Mouse (Mus musculus) lung, embryonic 15.5 days (tissue): ENCODE measurements at regions not wholly inside any gene's neighbourhood (a gene's known extent, or its start where the extent isn't known, plus 50 kb on each side); places are given as distances from the start of the nearest gene placed in this dataset.
A peak's percentile ranks its signal among the peaks of the same experiment; 100 is the strongest.

Experiments used
- ATAC-seq: fragments of 200-750 bp; cut with Nextera tagmentation; 2 replicates; pipeline ENCODE4 v1.8.0; 2017; ENCODE audit warnings: moderate number of reproducible peaks, borderline replicate concordance; ENCODE audit not compliant: low FRiP score, low TSS enrichment; ENCODE audit errors: extremely low read depth
- H3K27ac ChIP-seq: fragments of 300-500 bp; sonication (generic); 2 replicates; pipeline ENCODE4 v1.5.1; 2015; ENCODE audit warnings: moderate library complexity, mild to moderate bottlenecking, inconsistent platforms
- H3K27me3 ChIP-seq: fragments of 300-500 bp; sonication (generic); 2 replicates; pipeline ENCODE4 v1.6.1; 2015; ENCODE audit warnings: inconsistent platforms
- H3K36me3 ChIP-seq: fragments of 300-500 bp; sonication (generic); 2 replicates; pipeline ENCODE4 v1.6.1; 2015; ENCODE audit warnings: inconsistent platforms
- H3K4me1 ChIP-seq: fragments of 300-500 bp; sonication (generic); 2 replicates; pipeline ENCODE4 v1.6.1; 2015; ENCODE audit warnings: inconsistent platforms
- H3K4me2 ChIP-seq: fragments of 300-500 bp; sonication (generic); 2 replicates; pipeline ENCODE4 v1.6.1; 2015; ENCODE audit warnings: inconsistent platforms, mild to moderate bottlenecking, moderate library complexity
- H3K4me3 ChIP-seq: fragments of 300-500 bp; sonication (generic); 2 replicates; pipeline ENCODE4 v1.5.1; 2015; ENCODE audit warnings: mild to moderate bottlenecking, inconsistent platforms
- H3K9ac ChIP-seq: fragments of 300-500 bp; sonication (generic); 2 replicates; pipeline ENCODE4 v1.6.1; 2015; ENCODE audit warnings: inconsistent platforms
- H3K9me3 ChIP-seq: fragments of 300-500 bp; sonication (generic); 2 replicates; pipeline ENCODE4 v1.6.1; 2016; ENCODE audit warnings: inconsistent platforms
- WGBS: fragments of 180-500 bp; shearing (Covaris S2); methylation state at CpG from one replicate; pipeline ENCODE4 v1.1.7; 2015; 5-methylcytosine and 5-hydroxymethylcytosine counted together

DNA sequence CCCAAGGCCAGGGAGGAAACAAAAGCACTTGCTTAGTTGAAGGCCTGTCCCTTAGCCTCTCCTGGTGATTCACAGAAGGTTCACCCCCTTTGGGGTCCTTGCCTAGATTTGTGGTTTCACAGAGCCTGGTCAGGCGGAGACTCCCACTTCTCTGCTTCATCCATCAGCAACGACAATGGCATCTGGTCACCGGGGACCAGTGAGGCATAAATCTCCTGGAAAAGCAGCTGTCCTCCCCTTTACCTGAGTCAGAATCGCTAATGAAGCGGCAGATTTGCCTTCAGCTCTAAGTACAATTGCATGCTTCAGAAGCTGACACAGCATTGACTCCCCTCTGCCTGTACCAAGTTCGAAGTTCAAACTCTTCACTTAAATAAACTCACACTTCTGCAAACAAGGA lies 353.7 kb upstream of the Atp11b start:
- no peak overlapping the region for H3K27ac ChIP-seq
- no peak overlapping the region for H3K9ac ChIP-seq
- H3K4me1 ChIP-seq, result peaks cover 8% of the 10 kb centered on the region; the same call in 1 of the 2 replicates
- no peaks in the 10 kb centered on the region for H3K9me3 ChIP-seq
- no peak overlapping the region for H3K4me2 ChIP-seq
- no peak overlapping the region for H3K4me3 ChIP-seq
- no peak for ATAC-seq
- H3K27me3 ChIP-seq, result no peaks in the 10 kb centered on the region
- H3K36me3 ChIP-seq, result no peaks in the 10 kb centered on the region
- WGBS, result 38% methylated on average over 6 of the region's 6 CpGs

- H3K9ac ChIP-seq, result no peak overlapping the region
- ATAC-seq, result no peak
- H3K36me3 ChIP-seq, result no peaks in the 10 kb centered on the region
- H3K27me3 ChIP-seq, result no peaks in the 10 kb centered on the region
- H3K27ac ChIP-seq, result no peak overlapping the region
- H3K4me3 ChIP-seq, result no peak overlapping the region
- no peaks in the 10 kb centered on the region for H3K9me3 ChIP-seq
- 80% methylated on average over 10 of the region's 10 CpGs for WGBS
- peaks cover 11% of the 10 kb centered on the region; the same call in 1 of the 2 replicates for H3K4me1 ChIP-seq
- H3K4me2 ChIP-seq, result no peak overlapping the region
These were observed 351.2 kb upstream of the Atp11b start for GRCm38 (mm10) chr3:35402666-35403065.

- Histone ChIP-seq H3K27ac (no peak overlapping the region), H3K36me3 (no peaks in the 10 kb centered on the region), H3K4me2 (no peak overlapping the region), H3K9ac (no peak overlapping the region), H3K4me1 (peaks cover 11% of the 10 kb centered on the region; the same call in 1 of the 2 replicates), H3K9me3 (no peaks in the 10 kb centered on the region), H3K27me3 (no peaks in the 10 kb centered on the region), H3K4me3 (no peak overlapping the region)
- ATAC-seq, result no peak
- WGBS, result 79% methylated on average over 5 of the region's 5 CpGs
These were observed 350.0 kb upstream of the Atp11b start for GRCm38 (mm10) chr3:35403952-35404351.

DNA sequence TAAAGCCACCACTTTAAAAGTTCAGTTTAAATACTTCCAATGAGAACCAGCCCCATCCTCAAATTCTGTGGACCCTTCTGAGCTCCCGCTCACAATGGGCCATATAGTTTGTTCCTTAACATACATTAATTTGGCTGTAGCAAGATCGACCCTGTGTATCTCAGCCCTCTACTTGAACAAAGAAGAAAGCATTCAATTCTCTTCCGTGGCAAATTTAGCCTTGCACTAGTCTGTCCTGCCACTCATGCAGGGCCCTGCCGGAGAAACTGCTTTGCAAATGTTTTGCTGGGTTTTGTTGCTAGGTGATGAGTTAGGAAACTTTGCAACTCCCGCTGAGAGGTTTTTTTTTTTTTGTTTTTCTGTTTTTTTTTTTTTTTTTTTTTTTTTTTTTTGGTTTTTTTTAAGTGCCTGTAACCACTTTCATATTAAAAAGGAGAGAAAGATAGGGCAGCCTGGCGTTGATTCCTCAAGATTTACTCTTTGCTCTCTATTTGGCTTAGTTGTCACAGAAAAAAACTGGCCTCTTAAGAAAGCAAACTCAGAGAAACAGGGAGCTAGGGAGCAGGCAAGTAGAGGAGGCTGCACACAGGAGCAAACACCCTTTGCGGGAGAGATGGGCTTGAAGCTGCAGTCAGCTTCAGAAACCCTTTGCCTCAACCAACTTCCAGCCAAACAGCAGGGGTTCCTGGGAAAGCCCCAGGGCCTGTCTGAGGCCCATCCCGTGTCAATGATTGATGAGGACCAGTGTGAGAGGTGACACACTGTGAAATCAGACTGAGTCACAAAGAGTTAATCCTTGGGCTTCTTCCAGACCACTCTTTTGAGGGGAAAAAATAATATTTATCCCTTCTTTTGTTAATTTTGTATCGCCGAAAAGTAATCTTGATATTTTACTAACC lies 349.2 kb upstream of the Atp11b start:
- H3K27ac ChIP-seq, result peak overlapping the region; percentile 27; the same call in 1 of the 2 replicates
- no peak overlapping the region for H3K9ac ChIP-seq
- no peak for ATAC-seq

DNA sequence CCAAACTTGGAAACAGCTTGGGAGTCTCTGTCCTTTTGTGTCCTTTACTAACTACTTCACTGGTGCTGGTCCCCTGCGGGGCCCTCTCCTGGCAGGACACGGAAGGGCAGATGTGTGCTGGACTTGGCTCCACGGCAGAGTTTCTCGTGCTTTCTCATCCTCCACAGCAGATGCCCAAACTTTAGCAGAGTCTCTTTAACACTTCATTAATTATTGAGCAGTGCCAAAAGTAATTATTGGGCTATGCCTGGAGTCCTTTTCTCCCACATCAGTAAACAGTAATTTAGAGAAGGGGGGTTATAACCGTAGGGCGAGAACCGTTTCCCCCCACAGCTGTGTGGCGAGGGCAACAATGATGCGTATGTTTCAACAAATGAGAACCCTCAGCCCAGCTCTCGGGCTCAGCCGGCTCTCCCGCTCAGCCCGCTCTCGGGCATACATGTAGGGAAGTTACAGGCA lies 348.3 kb upstream of the Atp11b start:
- WGBS, result 50% methylated on average over 14 of the region's 14 CpGs
- peak; percentile 74 for ATAC-seq
- H3K9ac ChIP-seq, result no peak overlapping the region
- H3K9me3 ChIP-seq, result no peaks in the 10 kb centered on the region
- H3K4me1 ChIP-seq, result peaks cover 11% of the 10 kb centered on the region; the same call in 1 of the 2 replicates
- no peaks in the 10 kb centered on the region for H3K27me3 ChIP-seq
- no peak overlapping the region for H3K4me3 ChIP-seq
- no peaks in the 10 kb centered on the region for H3K36me3 ChIP-seq
- peak overlapping the region; percentile 31; the same call in 1 of the 2 replicates for H3K4me2 ChIP-seq
- no peak overlapping the region for H3K27ac ChIP-seq

More for the DNA sequence above, 349.2 kb upstream of the Atp11b start:
- no peaks in the 10 kb centered on the region for H3K36me3 ChIP-seq
- peak overlapping the region; percentile 31; the same call in 1 of the 2 replicates for H3K4me2 ChIP-seq
- H3K27me3 ChIP-seq, result no peaks in the 10 kb centered on the region
- peaks cover 11% of the 10 kb centered on the region; the same call in 1 of the 2 replicates for H3K4me1 ChIP-seq
- WGBS, result 14% methylated on average over 10 of the region's 10 CpGs
- H3K9me3 ChIP-seq, result no peaks in the 10 kb centered on the region
- no peak overlapping the region for H3K4me3 ChIP-seq

DNA sequence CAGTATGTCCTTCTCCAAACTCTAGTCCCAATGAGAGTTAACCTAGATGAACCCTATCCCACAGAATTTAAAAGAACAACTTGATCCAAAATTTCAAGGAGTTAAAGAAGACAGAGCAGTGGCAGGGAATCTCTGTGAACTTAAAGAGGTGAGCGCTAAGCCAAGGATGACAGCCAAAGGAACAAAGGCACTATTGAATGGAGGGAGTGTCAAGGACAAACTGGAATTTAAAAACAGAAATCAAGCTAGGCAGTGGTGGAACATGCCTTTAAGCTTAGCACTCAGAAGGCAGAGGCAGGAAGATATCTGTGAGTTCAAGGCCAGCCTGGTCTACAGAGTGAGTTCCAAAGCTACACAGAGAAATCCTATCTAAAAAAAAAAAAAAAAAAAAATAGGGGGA lies 316.2 kb upstream of the Atp11b start:
- no peak overlapping the region for H3K9ac ChIP-seq
- ATAC-seq, result no peak
- no peak overlapping the region for H3K4me2 ChIP-seq
- H3K4me1 ChIP-seq, result no peaks in the 10 kb centered on the region
- H3K27ac ChIP-seq, result no peak overlapping the region
- no peaks in the 10 kb centered on the region for H3K9me3 ChIP-seq
- no peak overlapping the region for H3K4me3 ChIP-seq
- no peaks in the 10 kb centered on the region for H3K36me3 ChIP-seq
- no peaks in the 10 kb centered on the region for H3K27me3 ChIP-seq
- WGBS, result 82% methylated on average over 1 of the region's 1 CpGs

GRCm38 (mm10) chr3:35462858-35463257 lies 291.0 kb upstream of the Atp11b start:
- no peaks in the 10 kb centered on the region for H3K9me3 ChIP-seq
- H3K9ac ChIP-seq, result no peak overlapping the region
- 0 out of 2 replicates have a peak, but pooled peaks cover 4% of the 10 kb centered on the region for H3K4me1 ChIP-seq
- no peak overlapping the region for H3K4me2 ChIP-seq
- H3K4me3 ChIP-seq, result no peak overlapping the region
- no peak for ATAC-seq
- no peaks in the 10 kb centered on the region for H3K36me3 ChIP-seq
- H3K27me3 ChIP-seq, result no peaks in the 10 kb centered on the region
- no peak overlapping the region for H3K27ac ChIP-seq
- 44% methylated on average over 4 of the region's 4 CpGs for WGBS

GRCm38 (mm10) chr3:35464212-35464911 lies 289.5 kb upstream of the Atp11b start:
- ATAC-seq, result no peak
- Histone ChIP-seq H3K27ac (no peak overlapping the region), H3K36me3 (no peaks in the 10 kb centered on the region), H3K4me1 (0 out of 2 replicates have a peak, but pooled peaks cover 4% of the 10 kb centered on the region), H3K9ac (no peak overlapping the region), H3K27me3 (no peaks in the 10 kb centered on the region), H3K4me3 (no peak overlapping the region), H3K4me2 (no peak overlapping the region), H3K9me3 (no peaks in the 10 kb centered on the region)
- 75% methylated on average over 11 of the region's 11 CpGs for WGBS

GRCm38 (mm10) chr3:35465956-35466355 lies 287.9 kb upstream of the Atp11b start:
- Histone ChIP-seq H3K27ac (no peak overlapping the region), H3K36me3 (no peaks in the 10 kb centered on the region), H3K9me3 (no peaks in the 10 kb centered on the region), H3K27me3 (peaks cover 3% of the 10 kb centered on the region; the same call in 1 of the 2 replicates), H3K9ac (no peak overlapping the region), H3K4me1 (0 out of 2 replicates have a peak, but pooled peaks cover 4% of the 10 kb centered on the region), H3K4me3 (no peak overlapping the region), H3K4me2 (no peak overlapping the region)
- 45% methylated on average over 3 of the region's 3 CpGs for WGBS
- no peak for ATAC-seq

GRCm38 (mm10) chr3:35473351-35473750 lies 280.6 kb upstream of the Atp11b start:
- Histone ChIP-seq H3K27ac (no peak overlapping the region), H3K27me3 (peaks cover 23% of the 10 kb centered on the region; the same call in 1 of the 2 replicates), H3K4me3 (no peak overlapping the region), H3K9ac (no peak overlapping the region), H3K4me2 (no peak overlapping the region), H3K9me3 (no peaks in the 10 kb centered on the region), H3K36me3 (no peaks in the 10 kb centered on the region), H3K4me1 (no peaks in the 10 kb centered on the region)
- 86% methylated on average over 7 of the region's 7 CpGs for WGBS
- ATAC-seq, result no peak

DNA sequence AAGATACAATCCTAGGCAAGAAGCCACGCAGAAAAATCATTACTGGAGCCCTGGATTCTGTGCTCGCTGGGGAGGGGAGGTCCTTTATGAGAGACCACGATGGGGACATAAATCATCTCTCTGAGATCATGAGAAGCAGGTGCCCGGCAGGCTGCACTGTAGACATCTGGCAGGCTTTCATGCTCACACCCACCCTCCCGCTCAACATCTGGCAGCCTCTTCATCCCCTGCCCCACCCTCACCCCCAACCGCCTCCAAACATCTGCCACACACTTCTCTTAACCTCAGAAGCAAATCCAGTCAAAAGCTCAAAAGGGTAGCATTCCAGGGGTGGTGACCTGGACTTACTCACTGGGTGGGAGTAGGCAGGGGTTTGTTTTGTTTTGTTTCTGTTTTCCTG lies 279.5 kb upstream of the Atp11b start:
- 38% methylated on average over 6 of the region's 6 CpGs for WGBS
- no peak for ATAC-seq
- peaks cover 23% of the 10 kb centered on the region; the same call in 1 of the 2 replicates for H3K27me3 ChIP-seq

GRCm38 (mm10) chr3:35475326-35475725 lies 278.6 kb upstream of the Atp11b start:
- Histone ChIP-seq H3K4me1 (no peaks in the 10 kb centered on the region), H3K4me2 (no peak overlapping the region), H3K27ac (no peak overlapping the region), H3K27me3 (peaks cover 28% of the 10 kb centered on the region; the same call in 1 of the 2 replicates), H3K9me3 (no peaks in the 10 kb centered on the region), H3K9ac (no peak overlapping the region), H3K4me3 (no peak overlapping the region), H3K36me3 (no peaks in the 10 kb centered on the region)
- 53% methylated on average over 7 of the region's 7 CpGs for WGBS
- ATAC-seq, result no peak

More for the DNA sequence above, 279.5 kb upstream of the Atp11b start:
- no peak overlapping the region for H3K27ac ChIP-seq
- no peak overlapping the region for H3K4me2 ChIP-seq
- no peak overlapping the region for H3K4me3 ChIP-seq
- no peaks in the 10 kb centered on the region for H3K9me3 ChIP-seq
- no peaks in the 10 kb centered on the region for H3K4me1 ChIP-seq
- no peak overlapping the region for H3K9ac ChIP-seq
- H3K36me3 ChIP-seq, result no peaks in the 10 kb centered on the region
